Mouse (Mus musculus): Measurements from ENCODE around the gene Rpa2.

GRCm38 (mm10) chr4:132805146-132805545 is 37.0 kb downstream of the Rpa2 start:
- TF ChIP-seq CTCF (IDR thresholded peaks at IDR 0.05; ENCODE audit: low read depth), result no peak
- TF ChIP-seq EP300 (IDR thresholded peaks at IDR 0.05; ENCODE audit: low read depth), result no peak
